Mouse (Mus musculus) small intestine, adult 2 months (tissue): ENCODE measurements around the gene Cnih4.

Experiments
- CTCF ChIP-seq: fragments of 200-500 bp; IDR thresholded peaks from 2 replicates; pipeline ENCODE4 v1.5.1; 2012; ENCODE audit warnings: low read depth, mild to moderate bottlenecking, control low read depth, inconsistent platforms, low read length, moderate library complexity, mixed read lengths; ENCODE audit not compliant: insufficient replicate concordance, insufficient read length; ENCODE audit errors: extremely low read depth
- POLR2A ChIP-seq: fragments of 200-500 bp; IDR thresholded peaks from 2 replicates; pipeline ENCODE4 v1.6.1; 2012; ENCODE audit warnings: low read depth, mild to moderate bottlenecking, control low read depth, inconsistent platforms, low read length, moderate library complexity

DNA sequence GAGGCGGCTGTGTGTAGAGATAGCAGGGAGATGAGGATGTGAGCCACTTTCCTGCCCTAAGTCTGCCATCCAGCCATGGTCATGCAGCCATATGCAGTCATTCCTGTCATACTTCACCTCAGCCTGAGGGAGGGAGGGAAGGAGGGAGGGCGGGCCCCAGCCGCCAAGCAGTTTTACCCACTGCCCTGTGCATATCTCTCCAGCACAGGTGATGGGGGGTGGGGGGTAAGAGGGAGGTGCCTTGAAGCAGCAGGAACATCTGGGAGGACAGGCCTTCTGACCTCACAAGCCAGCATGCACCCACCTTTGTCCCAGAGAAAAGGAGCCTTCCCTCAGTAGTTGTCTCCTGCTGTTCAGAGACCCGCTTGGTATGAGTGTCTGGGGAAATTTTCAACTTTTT, 71.8 kb downstream of the Cnih4 start:
- TF ChIP-seq POLR2A (no peak), CTCF (no peak)
